Mouse (Mus musculus) bone marrow macrophage, adult 2 months (primary cell): ENCODE data around the gene Htr6.

ENCODE experiments used
- CTCF ChIP-seq: IDR thresholded peaks from 2 replicates; pipeline ENCODE4 v1.5.1; 2012; ENCODE audit warnings: low read depth, mild to moderate bottlenecking, low read length, moderate library complexity
- POLR2A ChIP-seq: IDR thresholded peaks from 2 replicates; pipeline ENCODE4 v1.6.1; 2012; ENCODE audit warnings: mild to moderate bottlenecking, low read depth, low read length, borderline replicate concordance

GRCm38 (mm10) chr4:139116356-139117063, 41.1 kb upstream of the Htr6 start:
- no peak for TF ChIP-seq CTCF
- TF ChIP-seq POLR2A = no peak
